Mouse (Mus musculus): Measurements from ENCODE around the gene Mup12. TPM values are rescaled to one million over a fixed set of nuclear protein-coding genes. Genes with fewer than 3 reads are reported as not detected.

Gene Mup12
- not detected for polyA plus RNA-seq (2014; fragmentation: Illumina TruSeq; extraction: RNeasy Lipid Tissue Mini Kit (QIAGEN cat#74804); ENCODE audit: low read depth, low replicate concordance)

GRCm38 (mm10) chr4:60741226-60741625 lies at the start of gene Mup12:
Mup12 (minus strand) TSS chr4:60741326.

Other genes with a start within 250 kb of the Mup12 start
- gene Mup1, start 239.4 kb downstream of the Mup12 start, polyA plus RNA-seq (2014; fragmentation: Illumina TruSeq; extraction: RNeasy Lipid Tissue Mini Kit (QIAGEN cat#74804); ENCODE audit: low read depth, low replicate concordance): not detected
- gene Mup10, start 159.1 kb downstream of the Mup12 start, polyA plus RNA-seq (2014; fragmentation: Illumina TruSeq; extraction: RNeasy Lipid Tissue Mini Kit (QIAGEN cat#74804); ENCODE audit: low read depth, low replicate concordance): not detected
- 1.8 TPM for gene Mup11, start 78.9 kb downstream of the Mup12 start, polyA plus RNA-seq (2014; fragmentation: Illumina TruSeq; extraction: RNeasy Lipid Tissue Mini Kit (QIAGEN cat#74804); ENCODE audit: low read depth, low replicate concordance)
- 22.7 TPM for gene Mup22, start 80.1 kb upstream of the Mup12 start, polyA plus RNA-seq (2014; fragmentation: Illumina TruSeq; extraction: RNeasy Lipid Tissue Mini Kit (QIAGEN cat#74804); ENCODE audit: low read depth, low replicate concordance)

Data from adrenal gland, adult 10 weeks (tissue).